ENCODE assay signal across 9 mouse cellular contexts in the genomic region with DNA sequence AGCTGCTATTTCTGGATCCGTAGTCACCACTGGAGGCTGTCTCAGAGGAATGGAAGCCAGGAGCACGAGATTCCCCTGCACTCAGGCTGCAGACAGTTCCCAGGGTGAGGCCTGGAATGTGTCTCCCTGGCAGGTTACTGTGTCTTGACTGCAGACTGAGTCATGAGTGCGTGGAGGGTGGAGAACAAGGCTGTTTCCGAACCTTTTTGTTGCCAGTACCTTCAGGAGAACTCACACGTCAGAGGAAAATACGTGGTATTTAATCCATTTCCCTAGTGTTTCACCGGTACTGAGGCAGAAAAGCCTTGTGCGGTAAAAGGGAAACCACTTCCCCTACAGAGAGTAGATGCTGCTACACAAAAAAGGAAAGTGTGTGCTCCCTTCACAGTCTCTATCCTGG. TPM values are rescaled to one million over a fixed set of nuclear protein-coding genes. Genes with fewer than 3 reads are reported as not detected.
DNase-seq lines count a peak whose midpoint lies in the region; ATAC-seq and TF ChIP-seq lines count a peak whose summit lies in the region.
"Had no signal": no experiment of that assay in that cellular context is flagged by ENCODE, and none has a peak within 500 bp of the region (broad histone marks: within the 10 kb centered on the region; RNA-seq: fewer than 3 reads in every experiment).

No protein-coding gene starts in this region.

- no peak for TF ChIP-seq CTCF in layer of hippocampus, adult 2 months (conservative IDR thresholded peaks at IDR 0.05)

- no peak overlapping the region for H3K4me3 ChIP-seq in layer of hippocampus, adult 2 months
- H3K4me3 ChIP-seq in heart, embryonic 13.5 days: no peak overlapping the region
- H3K4me3 ChIP-seq in forebrain, embryonic 15.5 days: no peak overlapping the region
- H3K4me3 ChIP-seq in forebrain, embryonic 13.5 days: no peak overlapping the region

- peak overlapping the region; percentile 54; the same call in 1 of the 2 replicates for H3K27ac ChIP-seq in layer of hippocampus, adult 2 months
- H3K27ac ChIP-seq in heart, embryonic 13.5 days (replicated peaks): peak overlapping the region; percentile 93
- H3K27ac ChIP-seq in forebrain, embryonic 15.5 days (replicated peaks): no peak overlapping the region
- H3K27ac ChIP-seq in forebrain, embryonic 13.5 days: no peak overlapping the region

- peak overlapping the region; percentile 45 for H3K4me2 ChIP-seq in heart, embryonic 13.5 days
- H3K4me2 ChIP-seq in forebrain, embryonic 15.5 days (replicated peaks): no peak overlapping the region
- no peak overlapping the region for H3K4me2 ChIP-seq in forebrain, embryonic 13.5 days

- peaks cover 42% of the 10 kb centered on the region for H3K4me1 ChIP-seq in heart, embryonic 13.5 days
- no peaks in the 10 kb centered on the region for H3K4me1 ChIP-seq in forebrain, embryonic 15.5 days
- 0 out of 2 replicates have a peak, but pooled peaks cover 5% of the 10 kb centered on the region for H3K4me1 ChIP-seq in forebrain, embryonic 13.5 days

- no peaks in the 10 kb centered on the region for H3K27me3 ChIP-seq in heart, embryonic 13.5 days (replicated peaks)
- no peaks in the 10 kb centered on the region for H3K27me3 ChIP-seq in forebrain, embryonic 15.5 days
- no peaks in the 10 kb centered on the region for H3K27me3 ChIP-seq in forebrain, embryonic 13.5 days

- H3K9me3 ChIP-seq in heart, embryonic 13.5 days: no peaks in the 10 kb centered on the region
- no peaks in the 10 kb centered on the region for H3K9me3 ChIP-seq in forebrain, embryonic 15.5 days
- no peaks in the 10 kb centered on the region for H3K9me3 ChIP-seq in forebrain, embryonic 13.5 days (replicated peaks)

- no peak for DNase-seq in layer of hippocampus, adult 2 months (ENCODE audit: low spot score in 2 of 2)
- DNase-seq in layer of hippocampus, postnatal 14 days (ENCODE audit: low spot score in 2 of 2): no peak
- peak; percentile 60 for DNase-seq in lung, postnatal 25 days (ENCODE audit: low spot score)
- DNase-seq in adrenal gland, adult 18-20 months (ENCODE audit: low spot score in 2 of 2): no peak

- ATAC-seq in activated CD4-positive, CD25-positive, alpha-beta regulatory T cell, adult 4 months: peak; percentile 81
- ATAC-seq in heart, embryonic 13.5 days (ENCODE audit: extremely low read depth, insufficient number of reproducible peaks, low FRiP score, low TSS enrichment): peak; percentile 63; the same call in 1 of the 2 replicates
- ATAC-seq in forebrain, embryonic 15.5 days (replicated peaks): no peak
- ATAC-seq in forebrain, embryonic 13.5 days: no peak

- H3K36me3 ChIP-seq in heart, embryonic 13.5 days: no peaks in the 10 kb centered on the region
- H3K36me3 ChIP-seq in forebrain, embryonic 15.5 days: no peaks in the 10 kb centered on the region
- no peaks in the 10 kb centered on the region for H3K36me3 ChIP-seq in forebrain, embryonic 13.5 days (ENCODE audit: poor library complexity, severe bottlenecking)

- H3K9ac ChIP-seq in heart, embryonic 13.5 days: peak overlapping the region; percentile 58
- no peak overlapping the region for H3K9ac ChIP-seq in forebrain, embryonic 15.5 days (replicated peaks)
- H3K9ac ChIP-seq in forebrain, embryonic 13.5 days: no peak overlapping the region

- 15% methylated on average over 8 of the region's 8 CpGs for WGBS in heart, embryonic 13.5 days
- WGBS in forebrain, embryonic 15.5 days: 59% methylated on average over 8 of the region's 8 CpGs
- WGBS in forebrain, embryonic 13.5 days: 67% methylated on average over 8 of the region's 8 CpGs

RNA-seq across cellular contexts. Expression of gene Prnp, which starts 6.9 kb away (rescaled TPM):
- total RNA-seq in layer of hippocampus, adult 2 months (2021): 100 to 1,000 TPM; 984 to 990 TPM
- total RNA-seq in layer of hippocampus, postnatal 14 days (2021): 100 to 1,000 TPM; 651 to 673 TPM
- 10 to 100 TPM in 1 of 2 experiments, 1 to 10 TPM in 1; 7.7 to 12.0 TPM for polyA plus RNA-seq in activated CD4-positive, CD25-positive, alpha-beta regulatory T cell, adult 4 months (2017; shearing (Covaris generic))
- polyA plus RNA-seq in heart, embryonic 13.5 days (2015; fragmentation: Nextera tagmentation; extraction: Ambion mirVana): 82.0 and 91.8 TPM in 2 replicates
- polyA plus RNA-seq in forebrain, embryonic 15.5 days (2015; fragmentation: Nextera tagmentation; extraction: Ambion mirVana): 168 and 184 TPM in 2 replicates
- polyA plus RNA-seq in forebrain, embryonic 13.5 days (2015; fragmentation: Nextera tagmentation; extraction: Ambion mirVana): 103 and 110 TPM in 2 replicates
- total RNA-seq in adrenal gland, adult 18-20 months (2021): 100 to 1,000 TPM in 1 of 2 experiments, 10 to 100 TPM in 1; 99.2 to 163 TPM

RNA-seq across cellular contexts. Expression of gene Prn, which starts 6.9 kb away (rescaled TPM):
- not detected for total RNA-seq in layer of hippocampus, adult 2 months (2021)
- not detected for total RNA-seq in layer of hippocampus, postnatal 14 days (2021)
- not detected for polyA plus RNA-seq in activated CD4-positive, CD25-positive, alpha-beta regulatory T cell, adult 4 months (2017; shearing (Covaris generic))
- not detected in 2 replicates for polyA plus RNA-seq in heart, embryonic 13.5 days (2015; fragmentation: Nextera tagmentation; extraction: Ambion mirVana)
- 0.22 TPM in 1 of 2 replicates, not detected in the other for polyA plus RNA-seq in forebrain, embryonic 15.5 days (2015; fragmentation: Nextera tagmentation; extraction: Ambion mirVana)
- polyA plus RNA-seq in forebrain, embryonic 13.5 days (2015; fragmentation: Nextera tagmentation; extraction: Ambion mirVana): not detected in 2 replicates
- total RNA-seq in adrenal gland, adult 18-20 months (2021): not detected
- total RNA-seq: neutrophil, adult 5-6 weeks had no signal

RNA-seq across cellular contexts. Expression of gene Erv3, which starts 43.3 kb away (rescaled TPM):
- total RNA-seq in layer of hippocampus, adult 2 months (2021): under 1 TPM in 1 of 2 experiments, not detected in 1; 0.12 TPM
- total RNA-seq in layer of hippocampus, postnatal 14 days (2021): under 1 TPM in 1 of 2 experiments, not detected in 1; 0.14 TPM
- not detected for polyA plus RNA-seq in activated CD4-positive, CD25-positive, alpha-beta regulatory T cell, adult 4 months (2017; shearing (Covaris generic))
- not detected in 2 replicates for polyA plus RNA-seq in heart, embryonic 13.5 days (2015; fragmentation: Nextera tagmentation; extraction: Ambion mirVana)
- not detected in 2 replicates for polyA plus RNA-seq in forebrain, embryonic 15.5 days (2015; fragmentation: Nextera tagmentation; extraction: Ambion mirVana)
- polyA plus RNA-seq in forebrain, embryonic 13.5 days (2015; fragmentation: Nextera tagmentation; extraction: Ambion mirVana): not detected in 2 replicates
- total RNA-seq in adrenal gland, adult 18-20 months (2021): not detected
- total RNA-seq: neutrophil, adult 5-6 weeks had no signal

RNA-seq across cellular contexts. Expression of gene Prnd, which starts 47.8 kb away (rescaled TPM):
- total RNA-seq in layer of hippocampus, adult 2 months (2021): not detected
- total RNA-seq in layer of hippocampus, postnatal 14 days (2021): 1 to 10 TPM; 2.0 to 2.1 TPM
- under 1 TPM; 0.11 to 0.36 TPM for polyA plus RNA-seq in activated CD4-positive, CD25-positive, alpha-beta regulatory T cell, adult 4 months (2017; shearing (Covaris generic))
- 18.4 and 19.0 TPM in 2 replicates for polyA plus RNA-seq in heart, embryonic 13.5 days (2015; fragmentation: Nextera tagmentation; extraction: Ambion mirVana)
- 10.0 and 12.4 TPM in 2 replicates for polyA plus RNA-seq in forebrain, embryonic 15.5 days (2015; fragmentation: Nextera tagmentation; extraction: Ambion mirVana)
- 7.3 and 7.7 TPM in 2 replicates for polyA plus RNA-seq in forebrain, embryonic 13.5 days (2015; fragmentation: Nextera tagmentation; extraction: Ambion mirVana)
- total RNA-seq in adrenal gland, adult 18-20 months (2021): under 1 TPM in 1 of 2 experiments, not detected in 1; 0.67 TPM

Comparison
In these comparisons a context has a peak if more than half of its experiments do, and no peak if none do; other contexts are left out.
1. H3K27ac ChIP-seq: peak in layer of hippocampus, adult 2 months (single experiment) and heart, embryonic 13.5 days (single experiment); none in forebrain, embryonic 15.5 days (single experiment) and forebrain, embryonic 13.5 days (single experiment).
2. ATAC-seq: peak in activated CD4-positive, CD25-positive, alpha-beta regulatory T cell, adult 4 months (single experiment) and heart, embryonic 13.5 days (single experiment); none in forebrain, embryonic 15.5 days (single experiment) and forebrain, embryonic 13.5 days (single experiment).